Mouse (Mus musculus) urinary bladder, postnatal 4 days (tissue): Measurements from ENCODE around the gene Smim20.
A peak's percentile ranks its signal among the peaks of the same experiment; 100 is the strongest.

Source experiments
- DNase-seq, 2 experiments: peaks; one replicate each; pipeline ENCODE4 v3.0.0; 2021 to 2022; ENCODE audit warnings: low spot score in 2 of 2

Smim20 gene

GRCm38 (mm10) chr5:53266931-53267853, at the start of gene Smim20:
Gene Smim20 (plus strand): TSS chr5:53267083.
- peak; percentile 79 to 85 for DNase-seq

DNA sequence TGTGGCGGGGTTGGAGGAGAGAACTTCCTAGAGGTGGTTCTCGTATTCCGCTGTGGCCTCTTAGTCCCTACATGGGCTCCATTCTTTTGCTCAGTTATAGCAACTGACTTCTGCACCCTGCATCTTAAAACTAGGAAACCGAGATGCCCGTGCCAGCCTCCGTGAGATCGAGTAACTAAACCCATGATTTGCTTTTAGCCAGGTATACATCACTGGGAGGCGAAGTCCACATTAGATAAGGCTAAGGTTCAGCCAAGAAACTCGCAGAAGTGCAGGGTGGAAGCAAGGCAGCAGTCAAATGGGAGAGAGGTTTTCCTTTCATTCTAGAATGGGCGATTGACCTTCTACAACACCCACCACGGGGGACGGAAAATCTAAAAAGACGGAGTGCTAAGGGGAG, 41.4 kb upstream of the Smim20 start:
- DNase-seq = no peak

DNA sequence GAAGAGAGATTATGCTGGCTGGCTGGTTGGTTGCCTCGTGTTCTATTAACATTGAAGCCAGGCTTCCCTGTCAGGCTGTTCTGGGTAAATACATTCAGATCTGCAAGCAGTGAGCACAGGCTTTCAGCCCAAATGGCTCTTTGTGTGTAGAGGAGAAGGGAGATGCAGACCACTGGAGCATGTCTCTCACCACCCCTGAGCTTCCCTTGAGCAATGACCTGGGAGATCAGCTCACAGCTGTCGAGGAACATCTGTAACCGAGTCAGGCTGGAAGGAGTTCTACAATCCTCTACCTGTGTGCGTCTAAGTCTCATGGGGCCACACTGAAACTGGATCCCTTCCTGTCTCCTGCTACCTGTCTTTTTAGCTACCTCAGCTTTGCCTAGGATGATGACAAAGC, 36.3 kb upstream of the Smim20 start:
- DNase-seq = no peak

DNA sequence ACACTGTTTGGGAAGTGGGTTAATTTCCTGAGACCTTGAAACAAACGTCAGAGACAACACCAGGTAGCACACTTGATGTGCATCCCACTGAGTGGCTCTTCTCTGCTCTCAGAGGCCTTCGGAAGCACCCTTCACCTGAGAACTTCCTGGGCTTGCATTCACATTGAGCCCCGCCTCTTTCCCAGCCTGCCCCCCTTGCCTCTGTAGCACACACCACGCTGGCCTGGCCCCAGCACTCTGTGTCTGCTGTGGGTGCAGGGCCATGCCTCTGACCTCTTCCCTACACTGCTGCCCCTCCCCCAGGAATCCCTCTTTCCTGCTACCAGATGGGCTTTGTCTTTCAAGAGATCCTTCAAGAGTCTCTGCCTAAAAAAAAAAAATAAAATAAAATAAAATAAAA, 31.3 kb upstream of the Smim20 start:
- no peak for DNase-seq

GRCm38 (mm10) chr5:53236136-53236535, 30.7 kb upstream of the Smim20 start:
- no peak for DNase-seq

GRCm38 (mm10) chr5:53236749-53237148, 30.1 kb upstream of the Smim20 start:
- no peak for DNase-seq

- no peak for DNase-seq
These were observed 28.1 kb upstream of the Smim20 start for GRCm38 (mm10) chr5:53238761-53239160.

GRCm38 (mm10) chr5:53239189-53239588, 27.7 kb upstream of the Smim20 start:
- no peak for DNase-seq

- no peak for DNase-seq
These were observed 26.9 kb upstream of the Smim20 start for GRCm38 (mm10) chr5:53239831-53240440.

DNA sequence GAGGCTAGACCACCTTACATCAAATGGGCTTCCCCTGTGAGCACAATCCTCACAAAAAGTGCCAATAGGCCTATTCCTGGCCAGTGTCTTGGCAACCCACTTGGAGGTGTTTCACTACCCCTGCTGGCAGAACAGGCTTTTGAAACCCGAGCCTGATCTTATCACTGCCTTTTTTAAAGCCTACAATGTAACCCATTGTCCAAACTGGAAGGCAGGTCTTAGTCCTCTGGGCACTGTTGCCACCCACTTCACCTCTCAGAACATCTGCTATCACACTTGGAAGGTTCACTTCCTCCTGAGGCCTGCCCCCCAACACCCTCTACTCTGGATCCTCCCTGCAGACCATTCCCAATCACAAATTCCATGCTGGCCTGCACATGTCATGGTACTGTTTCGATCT, 25.8 kb upstream of the Smim20 start:
- DNase-seq = no peak

GRCm38 (mm10) chr5:53241963-53242362, 24.9 kb upstream of the Smim20 start:
- DNase-seq = no peak

GRCm38 (mm10) chr5:53242865-53243499, 23.9 kb upstream of the Smim20 start:
- no peak for DNase-seq

DNA sequence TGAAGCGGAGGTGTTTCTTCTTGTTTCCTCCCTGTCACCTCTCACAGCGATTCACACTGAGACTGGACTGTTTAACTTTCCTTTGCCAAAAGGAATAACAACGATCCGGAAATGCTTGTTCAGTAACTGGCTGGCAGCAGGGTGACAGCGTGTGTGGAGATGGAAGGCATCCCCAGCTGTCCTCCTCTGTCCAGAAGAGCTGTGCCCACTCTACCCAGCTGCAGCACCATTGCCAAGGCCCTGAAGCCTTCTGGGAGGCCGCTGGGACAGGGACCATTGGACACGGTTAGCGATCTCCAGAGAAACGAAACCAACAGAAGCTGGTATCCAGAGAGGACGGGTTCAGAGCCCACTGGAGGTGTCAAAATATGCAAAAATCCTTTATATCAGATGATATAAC, 22.9 kb upstream of the Smim20 start:
- no peak for DNase-seq

DNA sequence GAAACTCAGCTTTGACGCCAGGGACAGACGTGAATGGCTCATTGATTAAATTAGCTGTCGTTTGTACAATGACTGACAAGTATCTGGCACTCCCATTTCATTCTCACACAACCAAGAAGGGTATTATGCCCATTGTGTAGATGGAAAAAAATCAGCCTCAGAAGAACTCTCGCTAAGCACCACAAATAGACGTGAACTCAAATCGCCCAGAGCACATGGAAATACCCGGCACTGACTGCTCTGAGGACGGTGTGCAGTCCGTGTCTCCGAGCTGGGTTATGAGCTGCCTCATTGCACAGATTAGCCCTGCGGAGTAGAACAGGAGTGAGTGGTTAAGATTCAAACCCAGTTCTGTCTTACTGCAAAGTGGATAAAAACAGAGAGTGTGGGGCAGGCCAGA, 18.4 kb upstream of the Smim20 start:
- no peak for DNase-seq

GRCm38 (mm10) chr5:53249431-53250061, 17.3 kb upstream of the Smim20 start:
- DNase-seq = no peak

GRCm38 (mm10) chr5:53254154-53254553, 12.7 kb upstream of the Smim20 start:
- DNase-seq = no peak

DNA sequence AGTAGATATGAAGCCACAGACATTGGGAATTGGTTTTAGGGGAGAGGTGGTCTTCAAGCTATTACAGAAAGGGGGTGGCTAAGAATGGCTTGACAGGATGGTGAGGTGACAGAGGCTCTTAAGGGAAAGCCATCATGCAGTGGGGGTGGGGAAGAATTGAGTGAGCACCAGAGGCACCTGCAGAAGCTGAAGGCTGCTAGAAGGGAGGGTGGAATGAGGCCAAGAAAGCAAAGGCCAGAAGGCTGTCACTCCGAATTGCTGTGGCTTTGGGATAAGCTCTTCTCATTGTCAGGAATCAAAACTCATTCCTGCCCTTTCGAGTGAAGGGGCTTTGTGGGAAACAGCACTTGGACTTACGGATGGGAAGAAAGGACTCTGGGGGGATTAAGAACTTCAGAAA, 12.1 kb upstream of the Smim20 start:
- DNase-seq = no peak

GRCm38 (mm10) chr5:53258038-53258786, 8.7 kb upstream of the Smim20 start:
- DNase-seq = no peak

DNA sequence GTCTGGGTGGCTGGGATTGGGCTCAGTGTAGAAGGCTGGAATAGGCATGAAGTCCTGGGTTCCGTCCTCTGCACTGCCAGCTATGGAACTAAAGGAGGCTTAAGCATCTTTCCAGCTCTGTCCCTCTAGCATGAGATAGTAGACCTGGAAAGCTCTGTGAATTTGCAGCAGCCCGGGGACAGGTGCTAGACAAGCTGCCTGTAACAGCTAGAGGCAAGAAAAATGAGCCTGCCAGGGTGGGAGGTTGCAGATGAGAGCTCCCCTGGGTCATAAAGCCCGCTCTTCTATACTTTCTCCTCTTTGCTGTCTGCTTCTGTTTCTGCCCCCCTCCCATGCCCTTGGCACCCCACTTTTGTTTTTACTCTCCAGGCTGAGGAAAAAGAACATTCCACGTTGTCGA, 7.0 kb upstream of the Smim20 start:
- no peak for DNase-seq

- no peak for DNase-seq
These were observed 4.9 kb upstream of the Smim20 start for GRCm38 (mm10) chr5:53261999-53262398.

DNA sequence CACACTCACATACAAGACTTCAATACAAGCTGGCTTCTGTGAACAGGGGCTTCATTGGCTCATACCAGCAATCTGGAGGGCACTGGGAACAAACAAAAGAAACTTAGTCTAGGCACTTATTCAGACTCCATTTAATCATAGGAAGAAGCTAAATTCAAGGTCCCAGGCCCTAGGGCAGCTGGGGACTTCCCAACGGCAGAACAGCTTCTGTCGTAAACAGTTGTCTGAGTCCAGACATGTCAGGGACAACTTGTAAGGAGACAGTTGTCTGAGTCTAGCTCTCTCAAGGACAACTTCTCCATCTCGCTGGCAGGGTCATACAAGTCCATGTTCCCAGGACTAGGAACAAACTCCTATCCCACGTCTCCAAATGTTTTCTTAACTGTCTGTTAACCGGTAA, 2.8 kb upstream of the Smim20 start:
- DNase-seq = no peak

- no peak for DNase-seq
These were observed 1.1 kb upstream of the Smim20 start for GRCm38 (mm10) chr5:53265740-53266139.
